Mouse (Mus musculus) left cerebral cortex, adult 18-20 months (tissue): ENCODE data around the gene Cd300ld5. TPM values are rescaled to one million over a fixed set of nuclear protein-coding genes. Genes with fewer than 3 reads are reported as not detected.
"Not testable (repeated sequence)": the region's sequence is repeated elsewhere in the genome, so short reads cannot be mapped to it uniquely, and the experiment has no call there.

ENCODE experiments used
- DNase-seq, 2 experiments: peaks; one replicate each; pipeline ENCODE4 v3.0.0; 2021 to 2022; ENCODE audit warnings: low spot score in 2 of 2, mixed read lengths in 1 of 2
- long read RNA-seq, 2 experiments: library from polyadenylated mRNA; stranded (forward); transcript quantifications; one replicate each; pipeline ENCODE4 v2.0.0; 2021
- total RNA-seq, 2 experiments: library from RNA; stranded (reverse); gene quantifications; 2 replicates each; pipeline ENCODE4 v1.2.3; 2021

The Cd300ld5 gene
- total RNA-seq: under 1 TPM; 0.60 to 0.82 TPM
- long read RNA-seq, experiment 1: 0 reads
- long read RNA-seq, experiment 2: 0 reads

- not testable (repeated sequence) for DNase-seq
These were observed at the start of gene Cd300ld5 for GRCm38 (mm10) chr11:115037669-115038068. Cd300ld5 (minus strand) TSS chr11:115037769.

GRCm38 (mm10) chr11:115086213-115086612 lies 48.6 kb upstream of the Cd300ld5 start:
- DNase-seq: no peak

- DNase-seq: no peak
These were observed 47.5 kb upstream of the Cd300ld5 start for GRCm38 (mm10) chr11:115085064-115085463.

- DNase-seq: no peak
These were observed 47.0 kb upstream of the Cd300ld5 start for GRCm38 (mm10) chr11:115084595-115084994.

- DNase-seq: peak; percentile 66 to 87
These were observed 46.0 kb upstream of the Cd300ld5 start for GRCm38 (mm10) chr11:115083376-115084139.

- no peak for DNase-seq
These were observed 44.6 kb upstream of the Cd300ld5 start for GRCm38 (mm10) chr11:115082196-115082595.

- DNase-seq: no peak
These were observed 43.8 kb upstream of the Cd300ld5 start for GRCm38 (mm10) chr11:115081373-115081772.

GRCm38 (mm10) chr11:115080886-115081285 lies 43.3 kb upstream of the Cd300ld5 start:
- DNase-seq: peak; percentile 35 to 51

GRCm38 (mm10) chr11:115078680-115079079 lies 41.1 kb upstream of the Cd300ld5 start:
- DNase-seq: no peak

GRCm38 (mm10) chr11:115077436-115077835 lies 39.9 kb upstream of the Cd300ld5 start:
- no peak for DNase-seq

GRCm38 (mm10) chr11:115075859-115076258 lies 38.3 kb upstream of the Cd300ld5 start:
- DNase-seq: no peak

- DNase-seq: no peak
These were observed 37.8 kb upstream of the Cd300ld5 start for GRCm38 (mm10) chr11:115075407-115075806.

GRCm38 (mm10) chr11:115073002-115073401 lies 35.4 kb upstream of the Cd300ld5 start:
- no peak for DNase-seq

GRCm38 (mm10) chr11:115071631-115072294 lies 34.2 kb upstream of the Cd300ld5 start:
- DNase-seq: no peak

- no peak for DNase-seq
These were observed 33.5 kb upstream of the Cd300ld5 start for GRCm38 (mm10) chr11:115071015-115071551.

- no peak for DNase-seq
These were observed 29.2 kb upstream of the Cd300ld5 start for GRCm38 (mm10) chr11:115066768-115067167.

- no peak for DNase-seq
These were observed 24.5 kb upstream of the Cd300ld5 start, which contains the start of gene Cd300e for GRCm38 (mm10) chr11:115062077-115062476. Cd300e (minus strand) TSS chr11:115062177.

- DNase-seq: no peak
These were observed 22.2 kb upstream of the Cd300ld5 start for GRCm38 (mm10) chr11:115059797-115060196.

- no peak for DNase-seq
These were observed 21.1 kb upstream of the Cd300ld5 start for GRCm38 (mm10) chr11:115058701-115059100.

- DNase-seq: no peak
These were observed 17.0 kb upstream of the Cd300ld5 start for GRCm38 (mm10) chr11:115054537-115054936.

- DNase-seq: no peak
These were observed 15.4 kb upstream of the Cd300ld5 start for GRCm38 (mm10) chr11:115052991-115053390.

GRCm38 (mm10) chr11:115052206-115052605 lies 14.6 kb upstream of the Cd300ld5 start:
- no peak for DNase-seq
